Mouse (Mus musculus): Measurements from ENCODE around the gene Atp5f1. TPM values are rescaled to one million over a fixed set of nuclear protein-coding genes. Genes with fewer than 3 reads are reported as not detected.
"Not testable (repeated sequence)": the region's sequence is repeated elsewhere in the genome, so short reads cannot be mapped to it uniquely, and the experiment has no call there.

Gene Atp5f1
- polyA plus RNA-seq (2012; rRNA removed), result 162 and 233 TPM in 2 replicates
- 409 and 438 TPM in 2 replicates for polyA plus RNA-seq (2014; fragmentation: Nextera tagmentation; extraction: Ambion mirVana)

- Histone ChIP-seq H3K9me3 (ENCODE audit: control insufficient read depth, low read length) (no peaks in the 10 kb centered on the region), H3K36me3 (ENCODE audit: control insufficient read depth, insufficient read depth, low read length) (peaks cover 42% of the 10 kb centered on the region), H3K4me2 (replicated peaks; ENCODE audit: low read depth, low read length, severe bottlenecking) (peak within 1 kb of the TSS; percentile 78), H3K4me3 (replicated peaks; ENCODE audit: low read length) (peak within 1 kb of the TSS; percentile 97), H3K27ac (replicated peaks; ENCODE audit: low read depth, low read length) (peak within 1 kb of the TSS; percentile 65), H3K27me3 (ENCODE audit: control insufficient read depth, insufficient read depth, low read length) (no peaks in the 10 kb centered on the region), H3K9ac (ENCODE audit: low read depth, low read length, severe bottlenecking) (peak within 1 kb of the TSS; percentile 92), H3K4me1 (ENCODE audit: control insufficient read depth, insufficient read depth, low read length) (peaks cover 16% of the 10 kb centered on the region)
- ATAC-seq (ENCODE audit: low FRiP score, low read depth), result no peak
- DNase-seq (ENCODE audit: low spot score), result no peak
- no peak for TF ChIP-seq POLR2A (IDR thresholded peaks at IDR 0.05; ENCODE audit: borderline replicate concordance, extremely low read depth, insufficient read depth, insufficient read length)
- 5% methylated on average over 6 of the region's 6 CpGs for WGBS
Observed at GRCm38 (mm10) chr3:105959999-105960398, at the start of gene Atp5f1. Gene Atp5f1 (minus strand): TSS chr3:105960099.

DNA sequence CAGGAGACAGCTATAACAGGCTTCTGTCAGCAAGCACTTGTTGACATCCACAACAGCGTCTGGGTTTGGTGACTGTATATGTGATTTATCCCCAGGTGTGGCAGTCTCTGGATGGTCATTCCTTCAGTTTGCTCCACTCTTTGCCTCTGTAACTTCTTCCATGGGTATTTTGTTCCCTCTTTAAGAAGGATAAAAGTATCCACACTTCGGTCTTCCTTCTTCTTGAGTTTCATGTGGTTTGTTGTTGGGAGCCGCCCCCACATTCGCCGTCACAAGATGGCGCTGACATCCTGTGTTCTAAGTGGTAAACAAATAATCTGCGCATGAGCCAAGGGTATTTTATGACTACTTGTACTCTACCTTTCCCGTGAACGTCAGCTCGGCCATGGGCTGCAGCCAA is 43.5 kb upstream of the Atp5f1 start:
- H3K36me3 ChIP-seq (ENCODE audit: control insufficient read depth, insufficient read depth, low read length), result not testable (repeated sequence)

GRCm38 (mm10) chr3:106001416-106002370 is 41.8 kb upstream of the Atp5f1 start:
- Histone ChIP-seq H3K27me3 (ENCODE audit: control insufficient read depth, insufficient read depth, low read length) (no peaks in the 10 kb centered on the region), H3K4me1 (ENCODE audit: control insufficient read depth, insufficient read depth, low read length) (peaks cover 7% of the 10 kb centered on the region; the same call in 1 of the 2 replicates), H3K9ac (ENCODE audit: low read depth, low read length, severe bottlenecking) (no peak overlapping the region), H3K4me3 (replicated peaks; ENCODE audit: low read length) (no peak overlapping the region), H3K27ac (replicated peaks; ENCODE audit: low read depth, low read length) (no peak overlapping the region), H3K4me2 (replicated peaks; ENCODE audit: low read depth, low read length, severe bottlenecking) (peak overlapping the region; percentile 22), H3K9me3 (ENCODE audit: control insufficient read depth, low read length) (no peaks in the 10 kb centered on the region), H3K36me3 (ENCODE audit: control insufficient read depth, insufficient read depth, low read length) (no peaks in the 10 kb centered on the region)
- ATAC-seq (ENCODE audit: low FRiP score, low read depth), result peak; percentile 68; the same call in 1 of the 2 replicates
- 18% methylated on average over 17 of the region's 17 CpGs for WGBS
- peak; percentile 19 for DNase-seq (ENCODE audit: low spot score)
- TF ChIP-seq POLR2A (IDR thresholded peaks at IDR 0.05; ENCODE audit: borderline replicate concordance, extremely low read depth, insufficient read depth, insufficient read length), result no peak

More for the DNA sequence above, 43.5 kb upstream of the Atp5f1 start:
- not testable (repeated sequence) for H3K27me3 ChIP-seq (ENCODE audit: control insufficient read depth, insufficient read depth, low read length); H3K9me3 ChIP-seq (ENCODE audit: control insufficient read depth, low read length); DNase-seq (ENCODE audit: low spot score); ATAC-seq (ENCODE audit: low FRiP score, low read depth); H3K4me2 ChIP-seq (replicated peaks; ENCODE audit: low read depth, low read length, severe bottlenecking); H3K9ac ChIP-seq (ENCODE audit: low read depth, low read length, severe bottlenecking); H3K4me1 ChIP-seq (ENCODE audit: control insufficient read depth, insufficient read depth, low read length); H3K27ac ChIP-seq (replicated peaks; ENCODE audit: low read depth, low read length); H3K4me3 ChIP-seq (replicated peaks; ENCODE audit: low read length)
- WGBS, result 61% methylated on average over 10 of the region's 10 CpGs

GRCm38 (mm10) chr3:106000707-106001375 is 40.9 kb upstream of the Atp5f1 start:
- no peak for DNase-seq (ENCODE audit: low spot score)
- no peak overlapping the region for H3K9ac ChIP-seq (ENCODE audit: low read depth, low read length, severe bottlenecking)
- H3K36me3 ChIP-seq (ENCODE audit: control insufficient read depth, insufficient read depth, low read length), result no peaks in the 10 kb centered on the region
- peaks cover 7% of the 10 kb centered on the region; the same call in 1 of the 2 replicates for H3K4me1 ChIP-seq (ENCODE audit: control insufficient read depth, insufficient read depth, low read length)
- no peak overlapping the region for H3K27ac ChIP-seq (replicated peaks; ENCODE audit: low read depth, low read length)
- H3K9me3 ChIP-seq (ENCODE audit: control insufficient read depth, low read length), result no peaks in the 10 kb centered on the region
- peak; percentile 19; the same call in 1 of the 2 replicates for ATAC-seq (ENCODE audit: low FRiP score, low read depth)
- TF ChIP-seq POLR2A (IDR thresholded peaks at IDR 0.05; ENCODE audit: borderline replicate concordance, extremely low read depth, insufficient read depth, insufficient read length), result no peak
- H3K4me2 ChIP-seq (replicated peaks; ENCODE audit: low read depth, low read length, severe bottlenecking), result peak overlapping the region; percentile 22
- 17% methylated on average over 11 of the region's 11 CpGs for WGBS
- no peak overlapping the region for H3K4me3 ChIP-seq (replicated peaks; ENCODE audit: low read length)
- no peaks in the 10 kb centered on the region for H3K27me3 ChIP-seq (ENCODE audit: control insufficient read depth, insufficient read depth, low read length)

DNA sequence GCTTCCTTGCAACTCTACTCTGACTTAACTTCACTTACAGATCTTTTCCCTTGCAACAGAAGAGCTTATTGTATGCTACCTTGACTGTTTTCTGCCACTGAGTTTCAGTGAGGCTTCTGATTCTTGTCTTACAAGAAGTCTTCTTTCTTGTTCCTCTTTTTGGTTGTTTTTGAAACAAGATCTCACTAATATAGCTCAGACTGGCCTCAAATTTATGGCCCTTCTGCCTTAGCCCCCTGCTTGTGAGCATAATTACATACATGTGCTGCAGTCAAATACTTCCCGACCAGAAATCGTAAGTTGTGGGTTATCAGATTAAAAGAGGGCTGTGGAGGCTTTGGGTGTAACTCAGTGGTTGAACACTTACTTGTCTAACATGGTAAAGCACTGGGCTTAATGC is 34.8 kb upstream of the Atp5f1 start:
- no peaks in the 10 kb centered on the region for H3K36me3 ChIP-seq (ENCODE audit: control insufficient read depth, insufficient read depth, low read length)
- no peak overlapping the region for H3K27ac ChIP-seq (replicated peaks; ENCODE audit: low read depth, low read length)
- H3K4me2 ChIP-seq (replicated peaks; ENCODE audit: low read depth, low read length, severe bottlenecking), result no peak overlapping the region
- WGBS, result 4% methylated on average over 2 of the region's 2 CpGs
- no peak for TF ChIP-seq POLR2A (IDR thresholded peaks at IDR 0.05; ENCODE audit: borderline replicate concordance, extremely low read depth, insufficient read depth, insufficient read length)
- no peak for DNase-seq (ENCODE audit: low spot score)
- H3K27me3 ChIP-seq (ENCODE audit: control insufficient read depth, insufficient read depth, low read length), result no peaks in the 10 kb centered on the region
- no peaks in the 10 kb centered on the region for H3K9me3 ChIP-seq (ENCODE audit: control insufficient read depth, low read length)
- no peak overlapping the region for H3K4me3 ChIP-seq (replicated peaks; ENCODE audit: low read length)
- no peaks in the 10 kb centered on the region for H3K4me1 ChIP-seq (ENCODE audit: control insufficient read depth, insufficient read depth, low read length)
- H3K9ac ChIP-seq (ENCODE audit: low read depth, low read length, severe bottlenecking), result no peak overlapping the region
- no peak for ATAC-seq (ENCODE audit: low FRiP score, low read depth)
